22 mouse cellular contexts compared by ENCODE assay signal in genomic region chr11:54819489-54819888, GRCm38 (mm10). TPM values are rescaled to one million over a fixed set of nuclear protein-coding genes. Genes with fewer than 3 reads are reported as not detected.
A peak's percentile ranks its signal among the peaks of the same experiment; 100 is the strongest.
DNase-seq lines count a peak whose midpoint lies in the region; ATAC-seq lines count a peak whose summit lies in the region.
"Had no signal": no experiment of that assay in that cellular context is flagged by ENCODE, and none has a peak within 500 bp of the region (broad histone marks: within the 10 kb centered on the region; RNA-seq: fewer than 3 reads in every experiment).

No protein-coding gene starts in this region.

- H3K4me3 ChIP-seq in midbrain, embryonic 10.5 days = no peak overlapping the region
- H3K4me3 ChIP-seq in midbrain, embryonic 13.5 days (replicated peaks) = no peak overlapping the region
- H3K4me3 ChIP-seq: embryonic facial prominence, embryonic 12.5 days; forebrain, embryonic 15.5 days; heart, adult 2 months; heart, embryonic 15.5 days had no signal

- no peaks in the 10 kb centered on the region for H3K27me3 ChIP-seq in midbrain, embryonic 10.5 days (ENCODE audit: low read depth, poor library complexity, severe bottlenecking)
- no peaks in the 10 kb centered on the region for H3K27me3 ChIP-seq in midbrain, embryonic 13.5 days
- H3K27me3 ChIP-seq: CH12.LX; embryonic facial prominence, embryonic 12.5 days; forebrain, embryonic 15.5 days; heart, embryonic 15.5 days had no signal

- H3K36me3 ChIP-seq in midbrain, embryonic 10.5 days = no peaks in the 10 kb centered on the region
- no peaks in the 10 kb centered on the region for H3K36me3 ChIP-seq in midbrain, embryonic 13.5 days
- H3K36me3 ChIP-seq: embryonic facial prominence, embryonic 12.5 days; forebrain, embryonic 15.5 days; G1E; heart, embryonic 15.5 days had no signal

- H3K9me3 ChIP-seq in midbrain, embryonic 10.5 days (replicated peaks) = peaks cover 7% of the 10 kb centered on the region
- no peaks in the 10 kb centered on the region for H3K9me3 ChIP-seq in midbrain, embryonic 13.5 days
- H3K9me3 ChIP-seq: embryonic facial prominence, embryonic 12.5 days; forebrain, embryonic 15.5 days; heart, embryonic 15.5 days had no signal

- no peak for ATAC-seq in midbrain, embryonic 13.5 days
- ATAC-seq: activated CD4-positive, CD25-positive, alpha-beta regulatory T cell, adult 4 months; forebrain, embryonic 15.5 days had no signal

- H3K9ac ChIP-seq in midbrain, embryonic 13.5 days (replicated peaks) = no peak overlapping the region
- H3K9ac ChIP-seq: embryonic facial prominence, embryonic 12.5 days; forebrain, embryonic 15.5 days; heart, embryonic 15.5 days; hindbrain, embryonic 14.5 days had no signal

- 62% methylated on average over 7 of the region's 7 CpGs for WGBS in midbrain, embryonic 10.5 days
- 81% methylated on average over 7 of the region's 7 CpGs for WGBS in midbrain, embryonic 13.5 days

- peak overlapping the region; percentile 42; the same call in 1 of the 2 replicates for H3K27ac ChIP-seq in midbrain, embryonic 10.5 days (replicated peaks)
- H3K27ac ChIP-seq in midbrain, embryonic 13.5 days = no peak overlapping the region
- H3K27ac ChIP-seq: embryonic facial prominence, embryonic 12.5 days; forebrain, embryonic 15.5 days; heart, adult 2 months; heart, embryonic 15.5 days; hindbrain, embryonic 14.5 days had no signal

- peaks cover 13% of the 10 kb centered on the region for H3K4me1 ChIP-seq in midbrain, embryonic 10.5 days
- peaks cover 10% of the 10 kb centered on the region; the same call in 1 of the 2 replicates for H3K4me1 ChIP-seq in midbrain, embryonic 13.5 days (replicated peaks)
- H3K4me1 ChIP-seq: embryonic facial prominence, embryonic 12.5 days; forebrain, embryonic 15.5 days had no signal

- H3K4me2 ChIP-seq in midbrain, embryonic 13.5 days (replicated peaks) = no peak overlapping the region
- H3K4me2 ChIP-seq: embryonic facial prominence, embryonic 12.5 days; forebrain, embryonic 15.5 days; heart, embryonic 11.5 days; heart, embryonic 15.5 days; hindbrain, embryonic 14.5 days had no signal

- peak; percentile 13 for DNase-seq in adrenal gland, postnatal 10 days
- no peak for DNase-seq in adrenal gland, adult 8-10 months
- no peak for DNase-seq in midbrain, embryonic 10.5 days (ENCODE audit: low spot score)
- peak; percentile 38 for DNase-seq in ES-CJ7 (ENCODE audit: low read depth, low spot score)
- peak; percentile 40 for DNase-seq in testis, postnatal 14 days (ENCODE audit: low spot score)
- DNase-seq in frontal cortex, postnatal 36 days (ENCODE audit: low spot score in 2 of 2) = no peak
- DNase-seq: cerebellum, adult 11-12 months; cerebellum, adult 9-10 months; cerebellum, postnatal 25 days; gastrocnemius, postnatal 10 days; heart, adult 2 months; heart, postnatal 14 days; kidney, adult 11 months had no signal

RNA-seq across cellular contexts. Expression of gene Cdc42se2, which starts 32.0 kb away (rescaled TPM):
- 10 to 100 TPM; 24.4 to 27.7 TPM for total RNA-seq in adrenal gland, postnatal 10 days (2021)
- 10 to 100 TPM; 23.7 to 33.0 (median 28.7) TPM for total RNA-seq in adrenal gland, adult 8-10 months (2022)
- 229 and 253 TPM in 2 replicates for polyA plus RNA-seq in midbrain, embryonic 10.5 days (2016; fragmentation: Nextera tagmentation; extraction: Ambion mirVana)
- 205 and 209 TPM in 2 replicates for polyA plus RNA-seq in midbrain, embryonic 13.5 days (2015; fragmentation: Nextera tagmentation; extraction: Ambion mirVana)

RNA-seq across cellular contexts. Expression of gene Lyrm7, which starts 41.2 kb away (rescaled TPM):
- 10 to 100 TPM; 14.5 to 30.3 TPM for total RNA-seq in adrenal gland, postnatal 10 days (2021)
- total RNA-seq in adrenal gland, adult 8-10 months (2022) = 10 to 100 TPM in 2 of 4 experiments, 1 to 10 TPM in 2; 3.4 to 14.4 (median 9.6) TPM
- polyA plus RNA-seq in midbrain, embryonic 10.5 days (2016; fragmentation: Nextera tagmentation; extraction: Ambion mirVana) = 4.7 and 6.5 TPM in 2 replicates
- 7.1 and 11.2 TPM in 2 replicates for polyA plus RNA-seq in midbrain, embryonic 13.5 days (2015; fragmentation: Nextera tagmentation; extraction: Ambion mirVana)

RNA-seq across cellular contexts. Expression of gene Hint1, which starts 46.7 kb away (rescaled TPM):
- total RNA-seq in adrenal gland, postnatal 10 days (2021) = 100 to 1,000 TPM; 337 to 370 TPM
- 100 to 1,000 TPM; 236 to 370 (median 298) TPM for total RNA-seq in adrenal gland, adult 8-10 months (2022)
- polyA plus RNA-seq in midbrain, embryonic 10.5 days (2016; fragmentation: Nextera tagmentation; extraction: Ambion mirVana) = 625 and 682 TPM in 2 replicates
- 703 and 771 TPM in 2 replicates for polyA plus RNA-seq in midbrain, embryonic 13.5 days (2015; fragmentation: Nextera tagmentation; extraction: Ambion mirVana)

Comparison
In these comparisons a context has a peak if more than half of its experiments do, and no peak if none do; other contexts are left out.
1. DNase-seq: peak in adrenal gland, postnatal 10 days (single experiment), ES-CJ7 (single experiment) and testis, postnatal 14 days (single experiment); none in adrenal gland, adult 8-10 months (single experiment), midbrain, embryonic 10.5 days (single experiment) and frontal cortex, postnatal 36 days (0 of 2).